Mouse (Mus musculus): Measurements from ENCODE around the gene Lrrc28. TPM values are rescaled to one million over a fixed set of nuclear protein-coding genes. Genes with fewer than 3 reads are reported as not detected.

Gene Lrrc28
- polyA plus RNA-seq (2012; rRNA removed): 41.8 and 46.1 TPM in 2 replicates

DNA sequence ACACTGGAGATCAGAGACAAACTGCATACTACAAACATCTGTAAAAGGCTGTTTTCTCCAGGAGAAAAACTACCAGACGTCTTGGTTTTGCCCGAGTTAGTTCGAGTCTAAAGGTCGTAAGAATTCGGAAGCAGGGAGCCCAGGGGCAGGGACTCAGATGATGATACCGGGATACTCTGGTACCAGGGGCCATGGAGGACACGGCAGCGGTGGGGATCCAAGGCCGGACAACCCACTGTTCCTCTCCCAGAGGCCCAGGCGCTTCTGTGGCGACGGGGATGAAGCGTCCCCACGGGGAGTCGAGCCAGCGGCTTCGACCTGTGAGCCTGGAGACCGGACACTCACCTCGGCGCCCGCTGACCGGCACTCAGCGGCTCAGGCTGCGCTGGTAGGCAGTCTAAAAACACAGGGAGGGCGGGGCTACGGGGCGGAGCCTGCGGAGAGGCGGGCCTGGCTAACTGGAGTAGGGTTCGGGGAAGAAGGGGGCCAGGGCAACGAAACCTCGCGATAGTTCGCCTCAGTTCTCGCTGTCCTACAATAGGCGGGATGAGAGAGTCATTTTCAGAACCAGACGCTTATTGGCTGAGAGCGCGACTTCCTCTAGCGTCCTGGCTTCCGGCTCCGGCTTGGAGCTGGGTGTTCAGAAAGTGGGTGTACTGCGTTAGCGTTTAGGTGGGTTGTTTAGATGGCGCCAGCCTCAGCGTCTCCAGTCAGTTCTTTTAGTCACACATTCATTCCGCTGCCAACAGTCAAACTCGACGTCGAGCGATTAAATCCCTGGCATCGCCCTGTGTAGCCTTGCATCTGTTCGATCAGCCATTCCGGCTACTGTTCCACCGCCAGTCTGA, at the start of gene Lrrc28:
Lrrc28 (minus strand) TSS at position 436 of the 848 bp plus-strand sequence.
- DNase-seq: peak; percentile 100
- no peaks in the 10 kb centered on the region for H3K27me3 ChIP-seq (replicated peaks; ENCODE audit: control insufficient read depth, insufficient read depth, low read length)
- H3K4me1 ChIP-seq (ENCODE audit: control insufficient read depth, insufficient read depth, low read length): peaks cover 11% of the 10 kb centered on the region; the same call in 1 of the 2 replicates
- H3K27ac ChIP-seq (ENCODE audit: insufficient read depth, low read depth, low read length): peak within 1 kb of the TSS; percentile 78
- TF ChIP-seq CTCF (conservative IDR thresholded peaks at IDR 0.05; ENCODE audit: insufficient read depth, insufficient read length, low read depth, low read length) (no peak), POLR2A (IDR thresholded peaks at IDR 0.05; ENCODE audit: low read depth, low read length) (peak; percentile 92)
- H3K4me3 ChIP-seq (ENCODE audit: insufficient read depth, low read depth, low read length): peak within 1 kb of the TSS; percentile 89
- under 1% methylated on average over 55 of the region's 55 CpGs for WGBS
- H3K36me3 ChIP-seq (ENCODE audit: control insufficient read depth, insufficient read depth, low read length): no peaks in the 10 kb centered on the region; the same call in 1 of the 2 replicates

DNA sequence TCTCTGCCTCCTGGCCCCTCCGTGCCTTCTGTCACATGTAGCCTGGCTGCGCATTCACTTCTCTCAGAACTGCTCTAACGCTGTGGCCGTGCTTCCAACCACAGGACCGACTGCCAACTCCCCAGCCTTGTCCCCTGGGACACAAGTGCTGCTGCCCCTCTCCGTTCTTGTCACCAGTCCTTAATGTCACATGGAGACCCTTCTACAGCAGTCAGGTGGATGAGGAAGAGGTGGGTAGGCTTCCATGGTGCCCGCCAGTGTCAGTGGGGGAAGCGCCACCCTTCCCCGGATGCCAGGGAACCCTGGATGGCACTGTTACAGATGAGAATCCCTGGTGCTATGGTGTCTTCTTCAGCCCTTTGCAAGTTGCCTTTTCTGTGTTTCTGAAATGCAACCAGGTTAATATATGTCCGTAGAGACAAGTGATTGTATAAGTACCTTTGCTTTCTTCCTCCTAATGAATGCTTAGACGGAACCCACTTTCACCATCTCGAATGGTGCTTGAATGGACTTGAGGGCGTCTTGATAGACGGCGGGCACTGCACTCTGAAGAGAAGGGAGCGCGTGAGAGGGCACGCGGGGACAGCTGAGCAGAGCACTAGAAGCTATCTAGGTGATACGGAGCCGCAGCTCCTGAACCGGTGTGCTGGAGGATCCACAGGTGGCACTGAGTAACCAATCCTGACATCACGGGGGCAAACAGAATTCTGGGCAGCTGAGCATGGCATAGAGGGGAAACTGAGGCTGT, 47.9 kb upstream of the Lrrc28 start:
- no peak overlapping the region for H3K4me3 ChIP-seq (ENCODE audit: insufficient read depth, low read depth, low read length)

DNA sequence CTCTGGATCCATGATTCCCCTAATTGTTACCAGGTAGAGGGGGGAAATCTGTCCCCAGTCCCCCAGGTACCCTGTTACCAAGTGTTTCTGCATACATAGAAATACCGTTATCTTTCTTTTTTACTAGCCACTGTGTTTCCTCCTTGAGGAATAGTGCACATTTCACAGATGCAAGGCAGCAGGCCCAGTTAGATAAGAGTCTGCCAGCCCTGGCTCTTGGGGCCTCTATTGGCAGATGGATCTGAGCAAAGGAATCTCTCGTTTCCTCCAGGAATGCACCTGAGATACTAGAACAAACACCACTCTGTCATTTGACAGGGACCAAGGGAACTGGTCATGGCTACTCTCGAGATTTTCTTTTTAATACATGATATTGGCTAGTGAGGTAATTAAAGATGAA, 47.1 kb upstream of the Lrrc28 start:
- H3K4me1 ChIP-seq (ENCODE audit: control insufficient read depth, insufficient read depth, low read length): peaks cover 2% of the 10 kb centered on the region; the same call in 1 of the 2 replicates
- H3K27ac ChIP-seq (ENCODE audit: insufficient read depth, low read depth, low read length): no peak overlapping the region
- TF ChIP-seq POLR2A (IDR thresholded peaks at IDR 0.05; ENCODE audit: low read depth, low read length): no peak
- TF ChIP-seq CTCF (conservative IDR thresholded peaks at IDR 0.05; ENCODE audit: insufficient read depth, insufficient read length, low read depth, low read length): no peak
- WGBS: 76% methylated on average over 3 of the region's 3 CpGs
- H3K4me3 ChIP-seq (ENCODE audit: insufficient read depth, low read depth, low read length): no peak overlapping the region
- no peak for DNase-seq
- H3K27me3 ChIP-seq (replicated peaks; ENCODE audit: control insufficient read depth, insufficient read depth, low read length): no peaks in the 10 kb centered on the region
- no peaks in the 10 kb centered on the region for H3K36me3 ChIP-seq (ENCODE audit: control insufficient read depth, insufficient read depth, low read length)

More for the DNA sequence above, 47.9 kb upstream of the Lrrc28 start:
- Histone ChIP-seq H3K36me3 (ENCODE audit: control insufficient read depth, insufficient read depth, low read length) (no peaks in the 10 kb centered on the region), H3K27ac (ENCODE audit: insufficient read depth, low read depth, low read length) (no peak overlapping the region), H3K4me1 (ENCODE audit: control insufficient read depth, insufficient read depth, low read length) (peaks cover 2% of the 10 kb centered on the region; the same call in 1 of the 2 replicates), H3K27me3 (replicated peaks; ENCODE audit: control insufficient read depth, insufficient read depth, low read length) (no peaks in the 10 kb centered on the region)
- 94% methylated on average over 23 of the region's 23 CpGs for WGBS
- no peak for DNase-seq
- no peak for TF ChIP-seq POLR2A (IDR thresholded peaks at IDR 0.05; ENCODE audit: low read depth, low read length)
- no peak for TF ChIP-seq CTCF (conservative IDR thresholded peaks at IDR 0.05; ENCODE audit: insufficient read depth, insufficient read length, low read depth, low read length)

DNA sequence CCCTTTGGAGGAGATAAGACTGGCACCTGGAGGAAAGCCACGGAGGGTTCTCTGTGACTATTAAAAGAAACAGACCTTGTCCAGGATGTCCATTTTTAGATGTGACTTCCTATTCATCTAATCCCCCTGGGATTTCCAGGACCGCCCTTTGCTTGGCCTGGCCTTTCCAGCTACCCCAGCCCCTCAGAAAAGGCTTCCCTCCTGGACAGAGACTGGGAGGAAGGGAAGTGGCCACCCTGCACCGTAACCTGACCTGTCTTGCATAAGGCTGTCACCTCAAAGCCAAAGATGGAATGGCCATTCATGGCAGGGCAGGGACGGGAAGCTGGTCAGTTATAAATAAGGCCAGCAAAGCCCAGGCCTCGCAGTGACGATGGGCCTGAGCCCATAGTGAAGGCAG, 46.0 kb upstream of the Lrrc28 start:
- TF ChIP-seq CTCF (conservative IDR thresholded peaks at IDR 0.05; ENCODE audit: insufficient read depth, insufficient read length, low read depth, low read length) (no peak), POLR2A (IDR thresholded peaks at IDR 0.05; ENCODE audit: low read depth, low read length) (no peak)
- Histone ChIP-seq H3K4me3 (ENCODE audit: insufficient read depth, low read depth, low read length) (no peak overlapping the region), H3K27ac (ENCODE audit: insufficient read depth, low read depth, low read length) (0 out of 2 replicates have a peak overlapping the region, but pooled peaks have one; percentile 1), H3K4me1 (ENCODE audit: control insufficient read depth, insufficient read depth, low read length) (peaks cover 2% of the 10 kb centered on the region; the same call in 1 of the 2 replicates), H3K36me3 (ENCODE audit: control insufficient read depth, insufficient read depth, low read length) (no peaks in the 10 kb centered on the region), H3K27me3 (replicated peaks; ENCODE audit: control insufficient read depth, insufficient read depth, low read length) (no peaks in the 10 kb centered on the region)
- DNase-seq: peak; percentile 74
- WGBS: 72% methylated on average over 6 of the region's 6 CpGs

DNA sequence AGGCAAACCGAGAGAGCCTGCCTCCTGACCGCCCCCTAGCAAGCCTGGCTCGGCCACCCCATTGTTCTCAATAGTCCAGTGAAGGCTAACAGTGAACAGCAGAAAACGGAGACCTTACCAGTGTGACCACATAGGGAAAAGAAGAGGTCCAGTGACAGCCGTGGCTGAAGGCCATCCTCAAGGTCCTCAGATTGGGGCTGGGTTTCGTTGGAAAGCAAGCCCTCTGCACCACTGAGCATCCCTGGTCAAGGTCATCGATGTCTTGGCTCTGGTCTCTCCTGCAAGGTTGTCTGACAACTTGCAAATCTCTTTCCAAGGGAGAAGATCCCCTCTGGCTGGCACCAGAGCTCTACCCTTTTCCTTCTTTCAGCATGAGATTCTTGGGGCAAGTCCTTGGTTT, 44.7 kb upstream of the Lrrc28 start:
- Histone ChIP-seq H3K36me3 (ENCODE audit: control insufficient read depth, insufficient read depth, low read length) (0 out of 2 replicates have a peak, but pooled peaks cover 2% of the 10 kb centered on the region), H3K27me3 (replicated peaks; ENCODE audit: control insufficient read depth, insufficient read depth, low read length) (no peaks in the 10 kb centered on the region), H3K27ac (ENCODE audit: insufficient read depth, low read depth, low read length) (no peak overlapping the region), H3K4me1 (ENCODE audit: control insufficient read depth, insufficient read depth, low read length) (peaks cover 2% of the 10 kb centered on the region; the same call in 1 of the 2 replicates), H3K4me3 (ENCODE audit: insufficient read depth, low read depth, low read length) (no peak overlapping the region)
- 90% methylated on average over 7 of the region's 7 CpGs for WGBS
- DNase-seq: no peak
- no peak for TF ChIP-seq POLR2A (IDR thresholded peaks at IDR 0.05; ENCODE audit: low read depth, low read length)
- no peak for TF ChIP-seq CTCF (conservative IDR thresholded peaks at IDR 0.05; ENCODE audit: insufficient read depth, insufficient read length, low read depth, low read length)

DNA sequence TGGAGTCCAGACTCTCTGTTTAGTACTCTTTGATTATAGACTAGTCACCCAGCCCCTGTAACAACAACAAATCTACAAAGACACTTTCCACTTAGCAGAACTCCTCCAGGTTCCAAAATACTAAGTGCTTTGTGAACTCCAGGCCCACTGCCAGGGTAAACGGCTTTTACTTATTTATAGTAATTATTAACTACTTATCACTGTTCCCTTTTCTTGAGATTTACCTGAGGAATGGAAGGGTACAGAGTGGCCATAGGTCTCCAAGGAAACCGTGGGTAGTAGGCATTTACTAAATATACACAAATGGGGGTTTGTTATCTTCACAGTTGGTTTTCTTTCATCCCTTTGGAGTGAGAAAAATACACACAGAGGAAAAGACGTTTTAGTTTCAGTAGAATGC, 43.2 kb upstream of the Lrrc28 start:
- H3K4me3 ChIP-seq (ENCODE audit: insufficient read depth, low read depth, low read length): no peak overlapping the region

More for the DNA sequence above, 43.2 kb upstream of the Lrrc28 start:
- Histone ChIP-seq H3K27ac (ENCODE audit: insufficient read depth, low read depth, low read length) (no peak overlapping the region), H3K4me1 (ENCODE audit: control insufficient read depth, insufficient read depth, low read length) (peaks cover 2% of the 10 kb centered on the region; the same call in 1 of the 2 replicates), H3K27me3 (replicated peaks; ENCODE audit: control insufficient read depth, insufficient read depth, low read length) (no peaks in the 10 kb centered on the region), H3K36me3 (ENCODE audit: control insufficient read depth, insufficient read depth, low read length) (0 out of 2 replicates have a peak, but pooled peaks cover 2% of the 10 kb centered on the region)
- TF ChIP-seq CTCF (conservative IDR thresholded peaks at IDR 0.05; ENCODE audit: insufficient read depth, insufficient read length, low read depth, low read length): no peak
- no peak for TF ChIP-seq POLR2A (IDR thresholded peaks at IDR 0.05; ENCODE audit: low read depth, low read length)
- DNase-seq: peak; percentile 70
- 25% methylated on average over 3 of the region's 3 CpGs for WGBS
